Comparison of ENCODE assay signal across 15 mouse cellular contexts in the genomic region with DNA sequence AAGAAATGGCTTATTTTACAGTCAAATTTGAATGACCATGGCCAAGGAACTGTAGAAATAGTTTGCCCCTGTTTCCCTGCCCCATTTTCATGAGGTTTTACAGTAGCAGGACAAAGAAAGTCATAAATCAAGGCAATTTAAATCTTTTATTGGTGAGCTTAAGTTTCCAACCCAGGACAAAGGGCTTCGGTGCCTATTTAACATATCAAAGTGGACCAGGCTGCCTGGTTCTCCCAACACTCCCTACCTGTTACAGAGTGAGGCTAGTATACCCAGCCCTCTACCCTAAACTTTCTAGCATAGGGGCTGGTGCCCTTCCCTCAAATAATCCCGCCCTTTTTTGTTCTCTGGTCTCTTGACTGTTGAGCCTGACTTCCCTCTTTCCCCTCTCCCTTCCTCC.
"Had no signal": no experiment of that assay in that cellular context is flagged by ENCODE, and none has a peak within 500 bp of the region (broad histone marks: within the 10 kb centered on the region; RNA-seq: fewer than 3 reads in every experiment).

No protein-coding gene starts in this region.

- H3K4me3 ChIP-seq: limb, embryonic 10.5 days; liver, embryonic 15.5 days; midbrain, embryonic 15.5 days; neural tube, embryonic 13.5 days had no signal

- H3K27me3 ChIP-seq: liver, embryonic 15.5 days; midbrain, embryonic 15.5 days; neural tube, embryonic 13.5 days had no signal

- DNase-seq: kidney, adult 9 months; kidney, postnatal 10 days; kidney, postnatal 4 days; lung, adult 2 months; lung, postnatal 36 days; right cerebral cortex, adult 18-20 months; right cerebral cortex, postnatal 25 days; thymus, adult 18-20 months; thymus, postnatal 14 days had no signal

- H3K4me2 ChIP-seq: liver, embryonic 11.5 days; liver, embryonic 15.5 days; midbrain, embryonic 15.5 days; neural tube, embryonic 13.5 days had no signal

- H3K4me1 ChIP-seq: liver, embryonic 15.5 days had no signal

- H3K9ac ChIP-seq: liver, embryonic 15.5 days; midbrain, embryonic 15.5 days; neural tube, embryonic 13.5 days had no signal

- H3K9me3 ChIP-seq: limb, embryonic 10.5 days; liver, embryonic 15.5 days; midbrain, embryonic 15.5 days; neural tube, embryonic 13.5 days had no signal

- H3K36me3 ChIP-seq: limb, embryonic 10.5 days; liver, embryonic 15.5 days; midbrain, embryonic 15.5 days; neural tube, embryonic 13.5 days had no signal

- H3K27ac ChIP-seq: limb, embryonic 10.5 days; liver, embryonic 15.5 days; midbrain, embryonic 15.5 days; neural tube, embryonic 13.5 days had no signal

- ATAC-seq: lung, postnatal 0 days; midbrain, embryonic 15.5 days had no signal
